Mouse (Mus musculus): Measurements from ENCODE around the gene Hrh1. TPM values are rescaled to one million over a fixed set of nuclear protein-coding genes. Genes with fewer than 3 reads are reported as not detected.

Hrh1 gene
- total RNA-seq (2023) = not detected

GRCm38 (mm10) chr6:114397691-114398217 lies at the start of gene Hrh1:
Gene Hrh1, plus strand, starts transcription at chr6:114397936.

Other genes starting within 250 kb of the Hrh1 start
- not detected for gene Slc6a1, start 115.3 kb upstream of the Hrh1 start, total RNA-seq (2023)
- gene Atg7, start 245.2 kb downstream of the Hrh1 start, total RNA-seq (2023) = 10 to 100 TPM; 24.7 to 30.1 TPM